Mouse (Mus musculus) embryonic facial prominence, embryonic 12.5 days (tissue): ENCODE results near the gene Tesk1. TPM values are rescaled to one million over a fixed set of nuclear protein-coding genes. Genes with fewer than 3 reads are reported as not detected.

Source experiments
- ATAC-seq: fragments of 200-750 bp; cut with Nextera tagmentation; 2 replicates; pipeline ENCODE4 v1.8.0; 2017; ENCODE audit not compliant: insufficient number of reproducible peaks, insufficient read depth, low FRiP score, low TSS enrichment
- H3K27ac ChIP-seq: fragments of 300-500 bp; sonication (generic); 2 replicates; pipeline ENCODE4 v1.5.1; 2016; ENCODE audit warnings: mild to moderate bottlenecking
- H3K27me3 ChIP-seq: fragments of 300-500 bp; sonication (generic); 2 replicates; pipeline ENCODE4 v1.6.1; 2016; ENCODE audit warnings: mild to moderate bottlenecking, moderate library complexity
- H3K36me3 ChIP-seq: fragments of 300-500 bp; sonication (generic); 2 replicates; pipeline ENCODE4 v1.6.1; 2016; ENCODE audit warnings: mild to moderate bottlenecking
- H3K4me1 ChIP-seq: fragments of 300-500 bp; sonication (generic); 2 replicates; pipeline ENCODE4 v1.6.1; 2016
- H3K4me2 ChIP-seq: fragments of 300-500 bp; sonication (generic); replicated peaks from 2 replicates; pipeline ENCODE4 v1.6.1; 2016; ENCODE audit warnings: mild to moderate bottlenecking, moderate library complexity
- H3K4me3 ChIP-seq: fragments of 300-500 bp; sonication (generic); 2 replicates; pipeline ENCODE4 v1.5.1; 2016; ENCODE audit warnings: mild to moderate bottlenecking
- H3K9ac ChIP-seq: fragments of 300-500 bp; sonication (generic); 2 replicates; pipeline ENCODE4 v1.6.1; 2016; ENCODE audit warnings: mild to moderate bottlenecking, moderate library complexity
- H3K9me3 ChIP-seq: fragments of 300-500 bp; sonication (generic); 2 replicates; pipeline ENCODE4 v1.6.1; 2016; ENCODE audit warnings: mild to moderate bottlenecking, moderate library complexity
- WGBS: fragments of 180-500 bp; shearing (Covaris S2); methylation state at CpG from one replicate; pipeline ENCODE4 v1.1.7; 2016; 5-methylcytosine and 5-hydroxymethylcytosine counted together
- polyA plus RNA-seq: library from polyadenylated mRNA; unstranded; fragments of >200 nt; fragmentation: Nextera tagmentation; extraction: Ambion mirVana; gene quantifications from 2 replicates; pipeline ENCODE4 v1.2.1, GENCODE M21; 2016

Gene Tesk1
- polyA plus RNA-seq, 1 experiment from 2014 or later = 15.4 TPM

DNA sequence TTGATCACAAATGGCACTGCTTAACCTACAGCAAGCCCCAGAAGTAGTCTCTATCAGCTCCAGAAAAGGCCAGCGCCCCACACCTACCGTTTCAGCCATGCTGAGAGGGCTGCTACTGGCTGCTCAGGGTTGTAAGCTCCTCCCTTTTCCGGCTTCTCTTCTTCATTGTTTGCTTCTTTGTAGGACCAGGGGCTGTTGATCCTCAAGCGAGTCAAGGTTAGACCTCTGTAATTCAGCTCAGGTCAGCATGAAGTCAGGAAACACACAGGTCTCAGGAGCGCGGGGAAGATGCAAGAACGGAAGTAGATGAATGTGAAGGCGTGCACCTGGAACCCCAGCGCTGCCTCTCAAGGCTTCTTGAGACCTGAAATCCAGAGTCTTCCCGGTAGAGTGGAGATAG lies 37.0 kb upstream of the Tesk1 start:
- Histone ChIP-seq H3K27me3 (no peaks in the 10 kb centered on the region), H3K4me3 (no peak overlapping the region), H3K9ac (no peak overlapping the region), H3K36me3 (no peaks in the 10 kb centered on the region), H3K4me1 (peaks cover 47% of the 10 kb centered on the region), H3K9me3 (no peaks in the 10 kb centered on the region), H3K27ac (no peak overlapping the region), H3K4me2 (no peak overlapping the region)
- 92% methylated on average over 10 of the region's 10 CpGs for WGBS
- ATAC-seq = no peak

DNA sequence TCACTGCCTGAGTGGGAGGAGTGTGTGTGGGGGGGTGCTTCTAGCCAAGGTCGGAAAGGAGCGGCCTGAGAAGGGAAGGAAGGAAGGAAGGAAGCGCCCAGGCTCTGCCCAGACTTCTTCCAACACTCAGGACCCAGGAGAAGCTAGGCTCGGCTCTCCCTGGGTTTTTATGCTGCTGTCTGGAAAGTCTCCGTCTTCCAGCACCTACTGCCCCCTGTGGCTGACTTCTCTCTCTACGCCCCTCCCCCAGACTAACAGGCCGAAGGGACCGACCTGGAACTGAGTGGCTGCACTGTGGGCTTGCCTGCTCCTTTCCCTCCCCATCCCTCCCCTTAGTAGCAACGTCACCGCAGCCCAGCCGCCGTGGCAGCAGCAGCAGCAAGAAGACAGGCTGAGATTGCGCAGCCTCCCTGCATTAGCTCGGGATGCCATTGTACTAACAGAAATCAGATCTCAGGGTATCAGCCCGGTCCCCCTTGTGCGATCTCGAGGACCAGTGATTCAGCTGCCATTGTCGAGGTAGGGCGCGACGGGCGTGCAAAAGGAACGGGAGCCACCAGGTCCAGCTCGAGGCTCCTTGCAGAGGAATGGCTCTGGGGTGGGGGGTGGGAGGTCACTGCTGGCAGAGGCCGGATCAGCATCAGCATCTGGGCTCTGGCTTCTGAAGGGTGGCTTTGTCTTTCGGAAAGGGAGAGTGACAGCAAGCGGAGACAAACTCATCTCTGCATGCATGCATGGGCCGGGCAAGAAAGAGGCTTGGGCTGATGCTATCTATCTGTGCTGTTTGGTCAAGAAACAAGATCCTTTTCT lies 35.4 kb upstream of the Tesk1 start:
- under 1% methylated on average over 28 of the region's 28 CpGs for WGBS
- no peaks in the 10 kb centered on the region for H3K27me3 ChIP-seq
- H3K4me3 ChIP-seq = peak overlapping the region; percentile 51
- H3K4me2 ChIP-seq = peak overlapping the region; percentile 78
- peak; percentile 92 for ATAC-seq
- no peaks in the 10 kb centered on the region for H3K36me3 ChIP-seq
- H3K9ac ChIP-seq = peak overlapping the region; percentile 68
- H3K27ac ChIP-seq = peak overlapping the region; percentile 86
- no peaks in the 10 kb centered on the region for H3K9me3 ChIP-seq
- H3K4me1 ChIP-seq = peaks cover 31% of the 10 kb centered on the region

GRCm38 (mm10) chr4:43407071-43407920 lies 34.4 kb upstream of the Tesk1 start:
- Histone ChIP-seq H3K9me3 (no peaks in the 10 kb centered on the region), H3K4me3 (peak overlapping the region; percentile 51), H3K4me2 (peak overlapping the region; percentile 78), H3K9ac (peak overlapping the region; percentile 68), H3K27ac (peak overlapping the region; percentile 86), H3K36me3 (no peaks in the 10 kb centered on the region), H3K27me3 (no peaks in the 10 kb centered on the region), H3K4me1 (peaks cover 21% of the 10 kb centered on the region)
- no peak for ATAC-seq
- 69% methylated on average over 12 of the region's 12 CpGs for WGBS

GRCm38 (mm10) chr4:43414761-43415160 lies 27.0 kb upstream of the Tesk1 start:
- no peak for ATAC-seq
- H3K36me3 ChIP-seq = peaks cover 32% of the 10 kb centered on the region
- no peak overlapping the region for H3K4me3 ChIP-seq

GRCm38 (mm10) chr4:43415221-43416070 lies 26.3 kb upstream of the Tesk1 start:
- no peak overlapping the region for H3K27ac ChIP-seq
- peaks cover 5% of the 10 kb centered on the region for H3K4me1 ChIP-seq
- H3K27me3 ChIP-seq = no peaks in the 10 kb centered on the region
- 90% methylated on average over 29 of the region's 29 CpGs for WGBS
- no peak for ATAC-seq
- H3K4me2 ChIP-seq = no peak overlapping the region
- peaks cover 32% of the 10 kb centered on the region for H3K36me3 ChIP-seq
- H3K9me3 ChIP-seq = no peaks in the 10 kb centered on the region; the same call in 1 of the 2 replicates
- no peak overlapping the region for H3K4me3 ChIP-seq
- H3K9ac ChIP-seq = no peak overlapping the region

More at GRCm38 (mm10) chr4:43414761-43415160, 27.0 kb upstream of the Tesk1 start:
- Histone ChIP-seq H3K27me3 (no peaks in the 10 kb centered on the region), H3K9me3 (no peaks in the 10 kb centered on the region; the same call in 1 of the 2 replicates), H3K4me2 (no peak overlapping the region), H3K4me1 (no peaks in the 10 kb centered on the region), H3K27ac (no peak overlapping the region), H3K9ac (no peak overlapping the region)
- 87% methylated on average over 14 of the region's 14 CpGs for WGBS

DNA sequence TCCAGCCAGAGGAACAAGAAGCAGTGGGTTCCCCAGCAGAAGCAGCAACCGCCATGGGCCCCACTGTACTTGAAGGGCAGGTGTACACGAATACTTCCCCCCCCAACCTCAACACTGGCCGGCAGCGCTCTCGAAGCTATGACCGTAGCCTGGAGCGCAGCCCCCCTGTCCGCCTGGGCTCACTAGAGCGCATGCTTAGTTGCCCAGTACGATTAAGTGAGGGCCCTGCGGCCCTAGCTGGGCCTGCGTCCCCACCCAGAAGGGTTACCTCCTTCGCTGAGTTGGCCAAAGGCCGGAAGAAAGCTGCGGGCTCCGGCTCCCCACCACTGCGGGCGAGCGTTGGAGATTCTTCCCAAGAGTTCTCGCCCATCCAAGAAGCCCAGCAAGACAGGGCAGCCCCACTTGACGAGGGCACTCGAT lies 25.7 kb upstream of the Tesk1 start:
- Histone ChIP-seq H3K4me2 (no peak overlapping the region), H3K27ac (no peak overlapping the region), H3K9me3 (no peaks in the 10 kb centered on the region; the same call in 1 of the 2 replicates), H3K36me3 (peaks cover 32% of the 10 kb centered on the region), H3K4me1 (peaks cover 5% of the 10 kb centered on the region), H3K9ac (no peak overlapping the region), H3K4me3 (no peak overlapping the region), H3K27me3 (no peaks in the 10 kb centered on the region)
- no peak for ATAC-seq
- 94% methylated on average over 22 of the region's 22 CpGs for WGBS

DNA sequence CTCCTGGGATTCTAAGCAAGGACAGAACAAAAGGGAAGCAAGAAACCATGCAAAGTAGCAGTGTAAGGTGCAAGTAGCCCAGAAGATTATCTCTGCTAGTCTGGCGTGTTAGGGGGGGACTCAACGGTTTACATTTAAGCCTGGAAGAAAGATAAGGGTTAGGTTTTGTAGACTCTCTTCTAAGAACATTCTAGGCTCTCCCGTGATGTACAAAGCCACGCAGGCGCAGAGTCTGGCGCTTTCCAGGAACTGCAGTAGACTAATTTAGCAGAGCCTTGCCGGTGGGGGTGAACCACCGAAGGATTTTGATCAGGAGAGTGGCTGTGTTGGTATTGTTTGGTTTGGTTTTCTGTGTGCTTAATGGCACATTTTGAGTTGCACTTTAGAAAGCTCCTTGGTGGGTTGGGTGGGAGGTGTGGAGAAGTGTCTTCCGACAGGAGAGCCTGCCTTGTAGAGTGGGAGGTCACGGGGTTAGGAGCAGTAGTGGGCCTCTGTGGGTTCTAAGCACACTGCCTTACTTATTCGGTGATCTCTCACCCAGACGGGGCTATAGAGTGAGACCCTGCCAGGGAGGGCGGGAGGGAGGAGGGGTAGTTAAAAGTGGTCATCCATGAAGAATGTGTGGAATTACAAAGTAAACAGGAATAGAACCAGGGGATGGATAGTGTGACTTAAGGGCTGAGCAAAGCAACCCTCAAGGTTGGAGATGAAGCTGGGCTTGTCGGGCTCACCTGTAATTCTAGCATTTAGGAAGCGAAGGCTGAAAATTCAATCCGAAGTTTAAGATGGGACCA lies 24.3 kb upstream of the Tesk1 start:
- H3K9me3 ChIP-seq = no peaks in the 10 kb centered on the region; the same call in 1 of the 2 replicates
- no peak overlapping the region for H3K9ac ChIP-seq
- no peak for ATAC-seq
- H3K4me1 ChIP-seq = peaks cover 5% of the 10 kb centered on the region
- H3K4me2 ChIP-seq = no peak overlapping the region
- 78% methylated on average over 16 of the region's 16 CpGs for WGBS
- H3K27ac ChIP-seq = no peak overlapping the region
- H3K27me3 ChIP-seq = no peaks in the 10 kb centered on the region
- no peak overlapping the region for H3K4me3 ChIP-seq
- H3K36me3 ChIP-seq = peaks cover 45% of the 10 kb centered on the region

DNA sequence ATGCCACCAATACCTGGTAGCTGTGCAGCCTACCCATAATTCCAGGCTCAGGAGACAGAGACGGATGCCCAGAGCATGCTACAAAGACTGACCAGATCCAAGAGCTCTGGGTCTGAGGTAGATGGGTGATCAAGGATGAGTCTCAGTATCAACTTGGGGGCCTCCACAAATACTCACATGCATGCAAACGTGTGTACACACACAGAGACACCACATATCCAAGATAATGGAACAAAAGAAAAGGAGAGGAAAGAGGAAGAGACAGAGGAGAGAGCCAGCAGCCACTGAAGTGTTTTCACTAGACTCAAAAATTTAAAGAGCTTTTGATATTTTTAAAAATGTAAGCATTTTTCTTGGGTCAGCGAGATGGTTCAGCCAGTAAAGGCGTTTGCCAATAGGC lies 23.3 kb upstream of the Tesk1 start:
- no peak overlapping the region for H3K4me2 ChIP-seq
- no peak overlapping the region for H3K4me3 ChIP-seq
- ATAC-seq = no peak
- 71% methylated on average over 4 of the region's 4 CpGs for WGBS
- no peak overlapping the region for H3K27ac ChIP-seq
- 0 out of 2 replicates have a peak, but pooled peaks cover 2% of the 10 kb centered on the region for H3K27me3 ChIP-seq
- peaks cover 55% of the 10 kb centered on the region for H3K36me3 ChIP-seq
- H3K4me1 ChIP-seq = peaks cover 5% of the 10 kb centered on the region
- no peaks in the 10 kb centered on the region; the same call in 1 of the 2 replicates for H3K9me3 ChIP-seq
- no peak overlapping the region for H3K9ac ChIP-seq

DNA sequence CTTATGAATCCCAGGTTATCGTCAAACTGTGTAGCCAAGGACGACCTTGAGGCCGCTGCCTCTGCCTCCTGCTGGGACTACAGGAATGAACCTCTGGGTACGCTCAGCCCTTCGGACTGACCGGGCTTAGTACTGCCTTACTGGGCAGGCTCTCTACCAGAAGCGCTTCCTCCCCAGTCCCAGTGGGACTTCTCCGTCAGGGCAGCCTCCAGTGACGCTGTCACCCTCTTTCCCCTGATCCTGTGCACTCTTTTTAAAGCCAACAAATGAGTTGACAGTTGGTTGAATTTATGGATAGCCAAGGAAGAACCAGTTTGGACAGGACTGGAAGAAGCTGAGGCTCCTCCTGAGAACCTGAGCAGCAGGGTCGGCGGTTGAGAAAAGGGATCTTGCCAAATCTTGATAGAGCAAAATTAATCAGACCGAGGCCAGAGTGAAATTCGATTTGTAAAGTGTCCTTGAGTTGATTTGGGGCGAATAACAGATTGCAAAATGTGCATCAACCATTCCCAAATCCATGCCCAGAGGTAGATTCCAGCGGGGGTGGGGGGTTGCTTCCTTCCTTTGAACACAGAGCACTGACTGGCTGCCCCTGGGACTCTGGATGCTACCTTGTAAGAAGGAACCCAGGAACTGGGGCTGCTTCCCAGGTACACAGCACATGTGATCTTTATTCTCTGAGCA lies 22.6 kb upstream of the Tesk1 start:
- Histone ChIP-seq H3K27ac (0 out of 2 replicates have a peak overlapping the region, but pooled peaks have one; percentile 19), H3K27me3 (peaks cover 9% of the 10 kb centered on the region), H3K4me2 (no peak overlapping the region), H3K36me3 (peaks cover 61% of the 10 kb centered on the region), H3K4me1 (peaks cover 5% of the 10 kb centered on the region), H3K4me3 (no peak overlapping the region), H3K9ac (no peak overlapping the region), H3K9me3 (no peaks in the 10 kb centered on the region; the same call in 1 of the 2 replicates)
- ATAC-seq = no peak
- 52% methylated on average over 15 of the region's 15 CpGs for whole genome bisulfite sequencing

DNA sequence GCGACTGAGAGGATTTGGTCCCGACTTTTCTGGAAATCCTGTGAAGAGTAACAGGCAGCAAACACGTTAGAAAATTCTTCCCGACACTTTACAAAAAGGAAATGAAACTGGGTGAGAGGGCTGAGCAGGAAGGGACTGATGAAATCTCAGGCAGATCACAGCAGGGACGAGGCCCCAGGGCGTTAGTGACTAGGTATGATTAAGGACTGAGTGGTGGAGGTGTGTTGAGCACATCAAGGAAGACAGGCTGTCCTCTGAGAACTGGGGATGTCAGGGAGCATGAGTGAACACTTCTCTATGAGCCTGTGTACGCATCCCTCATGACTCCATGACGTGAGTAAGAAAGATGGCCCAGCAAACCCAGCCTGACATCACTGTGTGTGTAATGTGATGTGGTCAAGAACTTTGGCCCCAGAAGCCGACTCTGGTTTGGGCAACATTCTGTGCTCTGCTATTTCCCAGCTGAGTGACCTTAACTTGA lies 21.9 kb upstream of the Tesk1 start:
- peaks cover 62% of the 10 kb centered on the region for H3K36me3 ChIP-seq
- H3K4me2 ChIP-seq = no peak overlapping the region
- ATAC-seq = no peak
- H3K27ac ChIP-seq = no peak overlapping the region
- H3K9me3 ChIP-seq = no peaks in the 10 kb centered on the region; the same call in 1 of the 2 replicates
- H3K4me1 ChIP-seq = peaks cover 5% of the 10 kb centered on the region
- H3K4me3 ChIP-seq = no peak overlapping the region
- WGBS = 61% methylated on average over 9 of the region's 9 CpGs
- peaks cover 16% of the 10 kb centered on the region for H3K27me3 ChIP-seq
- H3K9ac ChIP-seq = no peak overlapping the region
